Mouse (Mus musculus) limb, embryonic 10.5 days (tissue): Measurements from ENCODE around the gene Atf6. TPM values are rescaled to one million over a fixed set of nuclear protein-coding genes. Genes with fewer than 3 reads are reported as not detected.

ENCODE experiments used
- DNase-seq: peaks from one replicate; pipeline ENCODE4 v3.0.0-alpha.2; 2017; ENCODE audit warnings: low spot score
- H3K27ac ChIP-seq: fragments of 300-500 bp; sonication (generic); 2 replicates; pipeline ENCODE4 v1.5.1; 2016; ENCODE audit warnings: mild to moderate bottlenecking
- H3K27me3 ChIP-seq: fragments of 300-500 bp; sonication (generic); 2 replicates; pipeline ENCODE4 v1.6.1; 2016; ENCODE audit warnings: low read depth, mild to moderate bottlenecking; ENCODE audit not compliant: poor library complexity, severe bottlenecking
- H3K36me3 ChIP-seq: fragments of 300-500 bp; sonication (generic); 2 replicates; pipeline ENCODE4 v1.6.1; 2016; ENCODE audit warnings: mild to moderate bottlenecking, moderate library complexity
- H3K4me1 ChIP-seq: fragments of 300-500 bp; sonication (generic); 2 replicates; pipeline ENCODE4 v1.6.1; 2016
- H3K4me3 ChIP-seq: fragments of 300-500 bp; sonication (generic); 2 replicates; pipeline ENCODE4 v1.5.1; 2016; ENCODE audit warnings: mild to moderate bottlenecking, moderate library complexity
- H3K9me3 ChIP-seq: fragments of 300-500 bp; sonication (generic); replicated peaks from 2 replicates; pipeline ENCODE4 v1.6.1; 2016; ENCODE audit warnings: mild to moderate bottlenecking
- WGBS: fragments of 180-500 bp; shearing (Covaris S2); methylation state at CpG from one replicate; pipeline ENCODE4 v1.1.7; 2016; 5-methylcytosine and 5-hydroxymethylcytosine counted together
- polyA plus RNA-seq: library from polyadenylated mRNA; unstranded; fragments of >200 nt; fragmentation: Nextera tagmentation; extraction: Ambion mirVana; gene quantifications from 2 replicates; pipeline ENCODE4 v1.2.1, GENCODE M21; 2016

Atf6 gene
- 7.1 and 8.0 TPM in 2 replicates for polyA plus RNA-seq

GRCm38 (mm10) chr1:170867691-170868105, at the start of gene Atf6:
Gene Atf6 (minus strand): TSS chr1:170867771.
- H3K36me3 ChIP-seq: peaks cover 16% of the 10 kb centered on the region
- peak; percentile 96 for DNase-seq
- peak within 1 kb of the TSS; percentile 79 for H3K27ac ChIP-seq
- no peaks in the 10 kb centered on the region for H3K9me3 ChIP-seq
- no peaks in the 10 kb centered on the region for H3K27me3 ChIP-seq
- peak within 1 kb of the TSS; percentile 86 for H3K4me3 ChIP-seq
- H3K4me1 ChIP-seq: peaks cover 8% of the 10 kb centered on the region
- WGBS: under 1% methylated on average over 25 of the region's 25 CpGs

GRCm38 (mm10) chr1:170915657-170916056, 48.1 kb upstream of the Atf6 start:
- Histone ChIP-seq H3K27me3 (no peaks in the 10 kb centered on the region), H3K36me3 (no peaks in the 10 kb centered on the region), H3K4me1 (no peaks in the 10 kb centered on the region), H3K4me3 (no peak overlapping the region), H3K27ac (no peak overlapping the region), H3K9me3 (no peaks in the 10 kb centered on the region)
- 81% methylated on average over 5 of the region's 5 CpGs for WGBS
- DNase-seq: no peak

DNA sequence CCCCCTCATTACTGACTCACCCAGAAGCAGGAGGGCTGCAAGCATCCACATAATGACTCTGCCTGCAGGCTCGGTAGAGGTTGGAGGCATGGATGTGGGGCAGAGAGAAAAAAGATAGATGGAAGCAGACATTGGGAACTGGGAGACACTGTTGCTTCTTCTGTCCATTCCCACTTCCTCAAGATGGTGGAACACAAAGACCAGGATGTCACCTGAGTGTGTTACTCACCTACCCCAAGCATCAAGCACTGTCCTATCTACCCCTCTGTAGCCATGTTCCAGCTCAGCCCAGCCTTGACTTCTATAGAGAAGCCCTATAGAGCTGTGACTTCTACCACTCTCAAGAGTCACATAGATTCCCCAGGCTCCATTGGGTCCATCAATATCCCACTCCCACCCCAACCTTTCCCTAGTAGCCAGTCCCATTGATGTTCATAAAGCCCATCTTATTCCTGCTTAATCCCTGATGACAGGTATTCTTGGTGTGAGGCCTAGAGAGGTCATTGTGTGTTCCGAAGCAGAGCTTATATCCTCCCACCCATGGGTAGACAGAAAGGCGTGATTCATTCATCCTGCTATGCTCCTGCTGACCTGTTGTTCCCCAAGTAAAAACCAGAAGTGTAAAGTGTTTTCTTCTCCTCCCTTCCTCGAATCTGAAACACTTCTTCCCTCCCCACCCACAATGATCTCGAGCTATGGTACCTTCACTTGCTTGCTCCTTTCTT, 45.5 kb upstream of the Atf6 start, which contains the start of gene Fcrlb:
TSS of gene Fcrlb (minus strand) at position 51 of the 725 bp plus-strand sequence.
- Histone ChIP-seq H3K4me3 (no peak within 1 kb of the TSS), H3K27me3 (peaks cover 26% of the 10 kb centered on the region), H3K9me3 (no peaks in the 10 kb centered on the region), H3K36me3 (no peaks in the 10 kb centered on the region), H3K27ac (no peak within 1 kb of the TSS), H3K4me1 (peaks cover 7% of the 10 kb centered on the region)
- no peak for DNase-seq
- 77% methylated on average over 5 of the region's 5 CpGs for WGBS

DNA sequence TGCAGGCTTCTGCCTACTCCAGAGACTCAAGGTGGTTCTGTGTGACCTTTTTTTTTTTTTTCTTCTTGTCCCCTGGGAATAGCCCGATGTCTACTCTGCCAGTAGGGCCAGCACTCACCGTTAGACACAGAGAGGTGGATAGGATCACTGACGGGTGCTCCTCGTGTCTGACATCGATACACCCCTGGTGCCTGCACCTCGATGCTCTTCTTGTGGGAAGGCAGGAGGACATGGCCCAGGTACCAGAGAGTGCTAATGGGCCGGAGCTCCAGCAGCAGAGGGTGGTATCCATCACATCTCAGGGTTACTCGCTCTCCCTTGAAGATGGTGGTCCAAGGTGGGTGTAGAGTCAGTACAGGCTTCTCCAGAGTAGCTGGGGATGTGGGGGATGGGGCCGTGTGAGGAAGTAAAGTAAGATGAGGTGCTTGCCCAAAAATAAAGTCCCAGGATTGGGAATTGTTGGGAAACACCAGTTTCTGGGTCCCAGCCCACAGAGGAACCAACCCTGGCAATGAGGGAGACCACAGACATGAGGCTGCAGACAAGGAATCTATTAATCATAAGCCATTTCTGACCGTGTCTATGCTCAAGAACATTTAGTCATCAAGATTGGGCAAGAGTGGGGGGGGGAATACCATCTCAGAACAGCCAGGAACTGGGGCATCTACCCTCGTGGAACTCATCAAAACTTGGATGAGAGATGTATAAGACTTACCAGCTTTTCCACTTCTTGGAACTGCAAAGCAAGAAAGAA, 44.5 kb upstream of the Atf6 start:
- peaks cover 35% of the 10 kb centered on the region for H3K27me3 ChIP-seq
- no peaks in the 10 kb centered on the region for H3K9me3 ChIP-seq
- no peaks in the 10 kb centered on the region for H3K36me3 ChIP-seq
- no peak overlapping the region for H3K4me3 ChIP-seq
- peaks cover 17% of the 10 kb centered on the region for H3K4me1 ChIP-seq
- no peak for DNase-seq
- no peak overlapping the region for H3K27ac ChIP-seq
- WGBS: 85% methylated on average over 11 of the region's 11 CpGs

DNA sequence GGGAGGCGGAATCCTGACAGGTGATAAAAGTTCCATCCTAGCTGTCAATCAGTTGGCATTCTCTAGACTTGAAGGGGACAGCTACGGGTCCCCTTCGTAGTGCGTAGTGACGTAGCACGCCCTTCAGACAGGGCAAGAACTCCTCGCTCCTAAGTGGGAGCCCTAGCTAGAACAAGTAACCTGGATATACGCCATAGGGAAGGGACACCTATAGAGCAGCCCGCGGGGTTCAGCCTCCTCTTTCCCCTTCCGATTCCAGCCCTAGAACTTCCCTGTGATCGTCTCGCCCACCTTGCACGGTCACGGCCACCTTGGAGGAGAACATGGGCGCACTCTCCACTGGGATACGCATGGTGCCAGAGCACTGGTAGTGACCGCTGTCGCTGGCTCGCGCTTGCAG, 40.8 kb upstream of the Atf6 start:
- peak overlapping the region; percentile 67 for H3K4me3 ChIP-seq
- 3% methylated on average over 21 of the region's 21 CpGs for WGBS
- H3K4me1 ChIP-seq: peaks cover 18% of the 10 kb centered on the region
- no peaks in the 10 kb centered on the region for H3K9me3 ChIP-seq
- H3K27ac ChIP-seq: no peak overlapping the region
- peak; percentile 46 for DNase-seq
- H3K27me3 ChIP-seq: peaks cover 60% of the 10 kb centered on the region
- no peaks in the 10 kb centered on the region for H3K36me3 ChIP-seq

DNA sequence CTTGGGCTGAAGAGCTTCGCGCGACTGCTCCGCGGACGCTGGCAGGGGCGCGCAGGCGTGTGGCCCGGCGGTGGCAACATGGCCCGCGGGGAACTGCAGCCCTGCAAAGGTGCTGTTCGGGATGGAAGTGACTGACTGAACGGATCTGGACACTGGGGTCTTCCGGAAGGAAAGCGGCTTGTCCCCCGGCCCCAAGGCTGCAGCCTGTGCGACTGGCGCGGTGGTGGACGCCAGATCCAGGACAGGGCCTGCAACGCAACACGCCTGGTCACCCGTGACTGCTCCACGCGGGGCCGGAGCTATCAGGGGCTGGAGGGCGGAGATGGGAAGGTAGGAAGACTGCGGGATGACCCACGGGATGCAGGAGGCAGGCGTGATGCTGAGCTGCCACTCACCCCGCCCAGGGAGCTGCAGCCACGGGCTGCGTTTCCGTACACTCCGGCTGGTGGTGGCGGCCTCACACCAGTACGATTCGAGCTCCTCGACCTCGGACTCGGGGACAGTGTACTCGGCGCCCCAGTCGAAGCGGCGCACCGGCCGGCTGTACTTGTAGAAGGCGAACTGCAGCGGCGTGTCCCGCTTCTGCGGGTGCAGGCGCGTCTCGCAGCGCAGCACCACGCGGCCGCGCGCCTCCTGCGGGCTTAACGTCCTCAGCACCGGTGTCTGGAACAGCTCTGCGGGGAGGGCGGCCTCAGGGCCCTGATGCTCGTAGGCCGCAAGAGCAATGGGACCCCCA, 40.1 kb upstream of the Atf6 start:
- DNase-seq: peak; percentile 70
- under 1% methylated on average over 71 of the region's 71 CpGs for WGBS
- H3K27ac ChIP-seq: 0 out of 2 replicates have a peak overlapping the region, but pooled peaks have one; percentile 51

DNA sequence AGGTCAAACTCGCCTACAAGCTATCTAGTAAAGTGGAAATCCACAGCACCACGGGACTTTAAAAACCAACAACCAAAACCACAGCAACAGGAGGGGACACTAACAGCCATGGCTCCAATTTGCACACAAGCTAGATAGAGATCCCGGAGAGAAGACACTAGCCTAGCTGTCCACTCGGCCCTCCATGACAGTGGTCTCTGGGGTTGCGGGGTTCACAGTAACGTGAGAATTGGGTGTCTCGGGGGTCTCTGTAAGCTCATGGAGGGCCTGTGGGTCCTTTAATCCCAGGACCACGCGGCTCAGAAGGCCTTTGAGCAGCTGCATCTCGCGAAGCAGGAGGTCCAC, 39.5 kb upstream of the Atf6 start:
- H3K27ac ChIP-seq: no peak overlapping the region
- 22% methylated on average over 11 of the region's 11 CpGs for WGBS
- H3K9me3 ChIP-seq: no peaks in the 10 kb centered on the region
- H3K27me3 ChIP-seq: peaks cover 70% of the 10 kb centered on the region
- no peaks in the 10 kb centered on the region for H3K36me3 ChIP-seq
- H3K4me3 ChIP-seq: peak overlapping the region; percentile 67
- peaks cover 21% of the 10 kb centered on the region for H3K4me1 ChIP-seq
- no peak for DNase-seq

More for the DNA sequence above, 40.1 kb upstream of the Atf6 start:
- Histone ChIP-seq H3K27me3 (peaks cover 64% of the 10 kb centered on the region), H3K36me3 (no peaks in the 10 kb centered on the region), H3K4me3 (peak overlapping the region; percentile 67), H3K9me3 (no peaks in the 10 kb centered on the region), H3K4me1 (peaks cover 21% of the 10 kb centered on the region)

- Histone ChIP-seq H3K4me3 (no peak overlapping the region), H3K9me3 (no peaks in the 10 kb centered on the region), H3K36me3 (no peaks in the 10 kb centered on the region), H3K4me1 (peaks cover 18% of the 10 kb centered on the region), H3K27ac (no peak overlapping the region), H3K27me3 (peaks cover 52% of the 10 kb centered on the region)
- no peak for DNase-seq
- WGBS: 81% methylated on average over 5 of the region's 5 CpGs
These were observed 35.9 kb upstream of the Atf6 start for GRCm38 (mm10) chr1:170903485-170903884.

GRCm38 (mm10) chr1:170901536-170902238, 34.1 kb upstream of the Atf6 start:
- 0 out of 2 replicates have a peak overlapping the region, but pooled peaks have one; percentile 17 for H3K4me3 ChIP-seq
- H3K27me3 ChIP-seq: peaks cover 34% of the 10 kb centered on the region
- no peaks in the 10 kb centered on the region for H3K36me3 ChIP-seq
- peak; percentile 92 for DNase-seq
- H3K9me3 ChIP-seq: no peaks in the 10 kb centered on the region
- H3K4me1 ChIP-seq: 0 out of 2 replicates have a peak, but pooled peaks cover 3% of the 10 kb centered on the region
- WGBS: 32% methylated on average over 10 of the region's 10 CpGs
- no peak overlapping the region for H3K27ac ChIP-seq

DNA sequence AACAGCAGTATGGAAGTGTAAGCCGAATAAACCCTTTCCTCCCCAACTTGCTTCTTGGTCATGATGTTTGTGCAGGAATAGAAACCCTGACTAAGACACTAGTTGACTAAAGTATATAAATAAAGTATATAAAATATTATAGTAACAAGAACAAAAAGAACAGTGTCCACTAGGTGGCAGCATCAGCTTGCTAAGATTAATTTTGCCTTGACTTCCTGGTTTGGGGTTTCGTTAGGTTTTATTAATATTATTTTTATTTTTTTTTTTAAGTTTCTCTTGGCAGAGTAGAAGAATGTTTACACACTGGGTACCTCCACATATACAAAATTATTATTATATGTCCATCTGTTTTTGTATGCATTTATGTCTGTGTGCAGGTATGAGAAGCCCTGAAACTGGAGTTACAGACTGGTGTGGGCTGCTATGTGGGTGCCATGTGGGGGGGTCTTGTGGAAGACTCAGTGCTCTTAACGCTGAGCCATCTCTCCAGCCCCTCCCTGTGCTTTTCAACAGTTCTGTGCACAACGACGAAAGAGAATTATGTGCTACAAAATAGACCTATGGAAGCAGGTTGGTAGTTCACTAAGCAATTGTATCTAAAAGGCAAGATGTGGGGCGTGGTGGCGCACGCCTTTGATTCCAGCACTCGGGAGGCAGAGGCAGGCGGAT, 33.4 kb upstream of the Atf6 start:
- Histone ChIP-seq H3K27ac (no peak overlapping the region), H3K27me3 (peaks cover 27% of the 10 kb centered on the region), H3K36me3 (no peaks in the 10 kb centered on the region), H3K4me1 (0 out of 2 replicates have a peak, but pooled peaks cover 3% of the 10 kb centered on the region), H3K4me3 (no peak overlapping the region), H3K9me3 (no peaks in the 10 kb centered on the region)
- 39% methylated on average over 10 of the region's 10 CpGs for WGBS
- DNase-seq: peak; percentile 32

DNA sequence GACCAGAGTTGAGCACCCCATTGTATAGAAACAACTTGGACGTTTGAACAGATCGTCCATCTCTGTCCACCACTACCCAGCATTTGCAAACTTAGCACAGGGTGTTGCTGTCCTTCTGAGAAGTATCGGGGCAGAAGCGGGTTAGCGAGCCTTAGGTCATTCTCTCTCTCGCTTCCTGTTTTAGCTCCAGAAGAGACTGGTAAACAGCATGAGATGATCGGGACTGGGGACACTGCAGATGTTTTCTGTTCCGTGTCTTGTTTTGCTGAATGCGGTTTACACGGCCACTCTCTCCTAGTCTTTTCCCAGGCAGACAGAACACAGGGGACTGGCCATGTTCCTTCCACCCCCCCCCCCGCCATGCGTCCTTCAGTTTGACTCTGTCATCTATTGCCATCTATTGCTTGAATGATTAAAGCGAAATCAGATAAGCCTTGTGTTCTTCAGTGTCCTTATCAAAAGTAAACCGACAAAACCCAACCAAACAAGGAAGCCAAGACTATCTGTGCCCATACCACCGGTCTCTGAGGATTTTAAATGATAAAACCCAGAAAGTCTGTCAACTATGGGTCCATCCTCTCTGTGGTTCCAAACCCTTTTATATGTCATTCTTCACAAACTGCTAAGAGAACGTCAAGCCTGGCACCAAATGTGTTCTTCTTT, 31.0 kb upstream of the Atf6 start:
- peaks cover 13% of the 10 kb centered on the region for H3K27me3 ChIP-seq
- 0 out of 2 replicates have a peak, but pooled peaks cover 3% of the 10 kb centered on the region for H3K4me1 ChIP-seq
- no peaks in the 10 kb centered on the region for H3K9me3 ChIP-seq
- no peak overlapping the region for H3K27ac ChIP-seq
- DNase-seq: no peak
- H3K4me3 ChIP-seq: no peak overlapping the region
- H3K36me3 ChIP-seq: no peaks in the 10 kb centered on the region
- WGBS: 78% methylated on average over 16 of the region's 16 CpGs
